Mouse (Mus musculus) gastrocnemius, adult 18-20 months (tissue): ENCODE results near the gene Clk4. TPM values are rescaled to one million over a fixed set of nuclear protein-coding genes. Genes with fewer than 3 reads are reported as not detected.
A peak's percentile ranks its signal among the peaks of the same experiment; 100 is the strongest.

ENCODE experiments used
- DNase-seq: peaks from one replicate; pipeline ENCODE4 v3.0.0; 2021; ENCODE audit warnings: low spot score
- long read RNA-seq, 2 experiments: library from polyadenylated mRNA; stranded (forward); transcript quantifications; one replicate each; pipeline ENCODE4 v2.0.0; 2021
- total RNA-seq, 2 experiments: library from RNA; stranded (reverse); gene quantifications; 2 replicates each; pipeline ENCODE4 v1.2.3; 2021

Gene Clk4
- 10 to 100 TPM; 42.3 to 43.3 TPM for total RNA-seq
- long read RNA-seq, experiment 1, transcript Clk4-201 (13 exons, 1,949 nt) = major isoform, 10 of 34 reads
- long read RNA-seq, experiment 1, partial matches to known transcripts = 1 of 34 reads
- long read RNA-seq, experiment 1, other reads (novel, unspliced or antisense) = 22 of 34 reads
- long read RNA-seq, experiment 2, transcript Clk4-201 (13 exons, 1,949 nt) = major isoform, 18 of 45 reads
- long read RNA-seq, experiment 2, partial matches to known transcripts = 3 of 45 reads
- long read RNA-seq, experiment 2, other reads (novel, unspliced or antisense) = 22 of 45 reads

DNA sequence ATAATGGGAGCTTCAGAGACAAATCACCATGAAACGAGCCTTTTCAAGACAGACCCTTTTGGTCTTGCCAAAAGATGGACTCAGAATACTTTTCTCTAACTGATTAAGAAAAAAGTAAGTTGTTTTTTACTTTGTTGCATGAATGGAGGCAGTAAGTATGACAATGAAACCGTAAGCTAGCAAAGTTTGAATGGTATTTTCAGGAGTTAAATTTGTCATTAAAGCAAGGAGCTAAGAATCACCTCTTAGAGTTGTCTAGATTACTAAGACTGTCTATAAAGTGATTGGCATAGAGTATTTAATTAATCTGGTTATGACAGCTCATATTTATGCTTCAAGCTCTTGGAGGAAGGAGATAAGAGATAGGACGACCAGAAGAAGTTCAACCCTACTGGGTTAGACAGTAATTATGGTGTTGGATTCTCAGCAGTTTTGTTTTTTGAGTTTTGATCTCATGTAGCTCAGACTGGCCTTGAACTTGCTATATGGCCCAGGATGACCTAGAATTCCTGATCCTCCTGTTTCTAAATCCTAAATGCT lies at the start of gene Clk4:
Gene Clk4 (plus strand): TSS at position 51 of the 540 bp plus-strand sequence.
- DNase-seq = no peak

DNA sequence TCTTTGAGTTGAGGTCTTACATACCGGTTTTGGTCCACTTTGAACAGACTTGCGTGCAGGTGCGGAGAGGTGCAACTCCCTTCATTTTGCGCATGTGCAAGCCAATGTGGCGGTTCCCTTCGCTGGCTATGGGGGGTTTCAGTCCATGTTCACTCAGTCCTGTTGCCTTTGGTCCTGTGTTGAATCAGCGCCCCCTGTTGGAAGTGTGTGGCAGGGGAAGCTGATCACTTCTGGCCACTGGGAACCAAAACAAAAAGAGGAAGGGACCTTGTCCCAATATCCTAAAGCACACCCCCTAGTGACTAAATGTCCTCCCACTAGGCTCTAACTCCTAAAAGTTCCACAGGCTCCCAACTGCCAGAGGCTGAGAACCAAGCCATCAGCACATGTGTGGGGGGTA lies 47.5 kb upstream of the Clk4 start:
- DNase-seq = no peak

DNA sequence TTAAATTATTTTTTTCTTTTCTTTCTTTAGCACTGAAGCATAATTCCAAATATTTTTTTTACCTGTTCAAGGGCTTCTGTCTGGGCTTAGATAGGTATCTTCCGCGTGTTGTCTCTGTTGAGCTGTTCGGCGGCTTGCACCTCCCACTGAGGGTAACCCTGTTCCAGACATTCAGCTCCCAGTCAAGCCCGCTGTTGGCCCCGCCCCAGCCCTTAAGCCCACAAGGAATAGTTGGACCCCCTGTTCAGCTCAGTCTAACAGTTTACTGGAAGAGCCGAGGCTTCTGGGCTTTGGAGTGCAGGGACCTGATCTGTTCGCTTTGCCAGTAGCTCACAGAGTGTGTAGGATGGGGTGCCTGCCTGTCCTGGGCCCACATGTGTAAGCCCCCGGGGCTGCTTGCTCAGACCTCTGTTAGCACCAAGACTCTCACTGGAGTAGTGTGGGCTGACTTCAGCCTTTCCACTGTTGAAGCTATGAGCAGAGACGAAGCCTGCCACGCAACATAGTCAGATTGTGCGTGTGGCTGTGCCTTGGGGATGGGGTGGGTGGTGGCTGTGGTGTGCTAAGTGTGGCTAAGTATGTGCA lies 42.0 kb upstream of the Clk4 start:
- no peak for DNase-seq

DNA sequence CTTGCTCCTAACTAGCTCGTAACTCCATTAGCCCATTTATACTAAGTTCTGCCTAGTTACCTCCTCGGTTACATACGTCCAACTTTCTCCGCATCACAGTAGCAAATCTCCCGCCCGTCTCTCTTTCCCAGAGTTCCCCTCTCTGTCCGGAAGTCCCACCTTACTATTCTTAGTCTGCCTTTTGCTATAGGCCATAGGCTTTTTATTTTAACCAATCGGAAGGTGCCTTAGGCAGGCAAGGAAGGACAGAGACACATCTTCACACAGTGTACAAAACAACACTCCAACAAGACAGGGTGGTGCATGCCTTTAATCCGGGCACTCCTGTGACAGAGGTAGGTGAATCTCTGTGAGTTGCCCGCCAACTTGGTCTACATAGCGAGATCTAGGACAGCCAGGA lies 41.2 kb upstream of the Clk4 start, which contains the start of gene Gm12569:
Gene Gm12569 (plus strand): TSS at position 166 of the 400 bp plus-strand sequence.
- DNase-seq = no peak

DNA sequence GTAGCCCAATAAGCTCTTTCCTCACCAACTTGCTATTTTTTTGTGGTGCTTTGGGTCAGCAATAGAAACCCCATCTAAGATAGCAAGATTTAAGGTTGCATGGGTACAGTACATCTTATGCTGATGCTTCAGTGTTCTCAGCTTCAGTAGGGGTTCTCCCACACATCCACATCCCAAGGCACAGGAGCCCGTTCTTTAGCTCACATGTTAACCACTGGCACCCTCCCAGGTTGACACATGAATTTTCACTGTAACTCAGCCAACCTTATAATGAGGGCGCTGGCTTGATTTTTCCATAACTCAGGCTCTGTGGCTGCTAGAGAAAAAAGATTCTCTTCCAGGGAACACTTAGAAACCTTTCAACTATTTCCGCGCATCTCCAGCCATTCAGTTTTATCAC lies 34.4 kb upstream of the Clk4 start:
- DNase-seq = no peak

DNA sequence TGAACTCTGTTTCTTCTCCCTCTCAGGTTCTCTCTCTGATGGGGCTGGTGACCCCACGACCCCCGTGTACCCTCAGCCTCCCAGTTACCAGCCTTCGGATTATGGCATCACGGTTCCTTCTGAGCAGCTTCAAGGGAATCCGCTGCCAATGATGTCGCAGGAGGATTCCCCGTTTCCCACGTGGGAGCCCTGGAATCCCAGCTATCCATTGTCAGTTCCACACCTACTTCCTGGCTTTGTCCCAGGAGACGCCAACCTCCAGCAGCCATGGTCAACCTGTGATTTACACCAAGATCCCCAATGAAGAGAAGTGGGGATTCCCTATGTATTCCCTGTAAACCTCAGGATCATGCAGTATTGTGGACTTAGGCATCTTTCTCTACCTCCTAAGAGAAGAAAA lies 26.9 kb upstream of the Clk4 start:
- DNase-seq = no peak

DNA sequence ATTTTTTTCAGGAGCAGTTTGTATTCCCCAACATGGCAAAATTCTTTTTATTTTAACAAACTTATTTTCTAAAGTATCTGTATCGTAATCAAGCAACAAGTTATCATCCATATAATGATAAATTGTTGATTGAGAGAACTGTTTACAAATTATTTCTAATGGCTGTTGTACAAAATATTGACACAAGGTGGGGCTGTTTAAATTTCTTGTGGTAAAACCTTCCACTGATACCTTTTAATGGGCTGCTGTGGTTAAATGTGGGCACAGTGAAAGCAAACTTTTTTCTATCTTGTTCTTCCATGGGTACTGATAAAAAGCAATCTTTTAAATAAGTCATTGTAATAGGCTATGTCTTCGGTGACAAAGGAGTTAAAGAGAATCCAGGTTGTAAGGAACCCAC lies 18.6 kb upstream of the Clk4 start:
- no peak for DNase-seq

DNA sequence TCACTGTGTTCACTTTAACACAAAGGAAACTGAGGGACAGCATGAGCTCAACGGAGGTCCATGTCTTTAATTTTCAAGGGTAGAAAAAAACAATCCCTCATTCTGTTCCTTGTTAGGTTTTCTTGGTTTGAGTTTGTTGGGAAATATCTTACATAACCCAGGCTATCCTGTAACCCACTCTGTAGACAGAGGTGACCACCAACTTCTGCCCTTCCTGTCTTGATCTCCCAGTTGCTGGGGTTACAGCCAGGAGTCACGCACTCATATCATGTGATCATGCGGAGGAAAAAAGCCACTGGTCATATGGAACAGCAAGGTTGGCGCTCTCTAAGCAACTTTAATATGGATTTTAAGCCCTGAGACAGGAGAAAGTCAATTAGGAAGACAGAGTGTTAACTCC lies 4.5 kb upstream of the Clk4 start:
- DNase-seq = no peak

DNA sequence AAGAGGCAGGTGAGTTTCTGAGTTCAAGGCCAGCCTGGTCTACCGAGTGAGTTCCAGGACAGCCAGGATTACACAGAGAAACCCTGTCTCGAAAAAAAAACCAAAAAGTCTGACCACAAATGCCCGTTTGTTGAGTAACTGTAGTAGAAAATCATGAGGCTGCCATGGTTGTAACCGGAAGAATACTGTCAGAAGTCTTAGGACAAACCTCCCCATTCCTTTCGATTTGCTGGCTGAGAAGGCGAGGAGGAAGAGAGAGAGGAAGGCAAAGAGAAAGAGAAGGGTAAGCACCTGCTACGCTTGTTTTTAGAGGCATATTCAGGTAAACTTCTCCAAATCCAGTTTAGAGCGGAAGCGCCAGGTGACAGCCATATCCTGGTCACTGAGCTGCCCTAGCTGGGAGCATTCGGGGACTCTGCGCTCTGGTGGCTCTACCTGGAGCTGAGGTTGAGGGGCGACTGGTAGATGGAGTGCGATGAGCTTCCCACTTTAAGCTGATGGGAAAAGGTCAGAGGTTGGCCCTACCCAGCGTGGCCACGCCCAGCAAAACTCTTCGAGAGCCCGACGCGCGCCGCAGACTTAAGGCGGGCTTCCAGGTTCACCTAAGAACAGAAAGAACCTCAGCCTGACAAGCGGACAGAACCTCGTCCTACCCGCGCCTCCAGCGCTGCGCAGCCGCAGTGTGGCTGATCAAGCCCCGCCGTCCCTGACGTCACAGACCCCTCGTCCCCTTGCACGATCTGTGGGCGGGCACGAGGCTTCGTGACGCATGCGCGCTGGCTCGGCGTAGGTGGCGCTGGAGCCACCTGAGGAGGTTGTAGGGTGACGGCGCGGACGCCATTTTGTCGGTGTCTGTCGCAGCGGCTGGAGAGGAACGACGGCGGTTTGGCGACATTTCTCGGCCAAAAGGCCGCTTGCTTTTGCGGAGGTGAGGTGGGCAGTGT lies 1.1 kb downstream of the Clk4 start, which contains the start of gene BC049762:
Gene BC049762 (minus strand): TSS at position 705 of the 944 bp plus-strand sequence.
- DNase-seq = peak; percentile 99

DNA sequence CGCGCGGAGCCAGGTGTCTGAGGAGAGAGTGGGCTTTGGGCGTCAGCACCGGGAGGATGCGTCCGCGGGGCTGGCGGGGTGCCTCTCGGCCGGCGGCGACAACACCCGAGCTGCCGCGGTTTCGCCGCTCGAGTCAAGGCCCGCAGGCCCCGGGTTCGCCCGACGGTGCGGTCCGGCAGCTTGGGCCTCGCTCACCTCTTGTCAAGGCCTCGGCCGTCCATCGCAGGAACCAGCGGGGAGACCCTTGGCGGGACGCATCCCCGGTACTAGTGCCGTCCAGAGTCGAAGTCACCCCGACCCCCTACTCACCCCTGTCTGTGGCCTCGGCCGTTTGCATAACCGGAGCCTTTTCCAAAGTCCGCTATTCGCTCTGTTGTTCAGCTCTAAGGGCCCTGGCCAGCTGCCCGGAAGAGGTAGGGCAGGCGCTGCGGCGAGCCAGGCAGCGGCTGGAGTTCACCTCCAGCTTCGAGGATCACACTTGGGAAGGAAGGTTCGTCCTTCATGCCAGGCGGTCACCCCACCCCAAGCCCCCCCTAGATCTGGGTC lies 1.8 kb downstream of the Clk4 start:
- DNase-seq = peak; percentile 68

DNA sequence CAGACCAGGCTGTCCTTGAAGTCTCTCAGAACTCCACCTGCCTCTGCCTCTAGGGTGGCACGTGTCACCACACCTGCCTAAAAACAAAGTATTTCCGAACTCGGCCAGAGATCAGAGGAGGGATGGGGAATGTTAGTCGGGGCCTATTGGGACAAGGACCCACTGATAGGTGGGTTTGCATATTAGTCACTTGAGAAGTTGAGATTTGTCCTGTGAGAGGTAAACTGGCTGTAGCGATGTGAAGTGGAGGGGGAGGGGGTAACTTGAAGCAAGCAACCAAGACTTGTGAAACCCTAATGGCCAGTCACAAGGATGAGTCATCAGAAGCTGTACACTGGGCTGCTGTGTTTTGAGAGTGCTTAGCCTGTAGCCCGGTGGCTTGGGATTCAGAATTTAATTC lies 2.8 kb downstream of the Clk4 start:
- DNase-seq = peak; percentile 52

DNA sequence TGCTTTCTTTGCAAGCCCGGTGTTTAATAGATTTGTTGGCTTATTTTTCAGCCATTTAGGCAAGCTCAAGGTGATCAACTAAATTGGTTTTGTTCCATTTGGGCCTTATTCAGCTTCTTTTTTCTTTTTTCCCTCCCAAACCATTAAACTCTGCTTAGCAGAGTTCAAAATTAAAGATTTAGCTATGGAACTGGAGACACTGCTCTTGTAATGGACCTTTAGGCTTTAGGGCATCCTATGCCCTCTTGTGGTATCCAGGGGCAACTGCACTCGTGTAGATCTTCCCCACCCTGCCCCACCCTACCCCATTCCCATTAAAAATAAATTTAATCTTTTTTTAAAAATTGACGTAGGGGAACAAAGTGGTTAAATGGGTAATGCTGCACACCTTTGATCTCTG lies 3.8 kb downstream of the Clk4 start:
- peak; percentile 35 for DNase-seq

DNA sequence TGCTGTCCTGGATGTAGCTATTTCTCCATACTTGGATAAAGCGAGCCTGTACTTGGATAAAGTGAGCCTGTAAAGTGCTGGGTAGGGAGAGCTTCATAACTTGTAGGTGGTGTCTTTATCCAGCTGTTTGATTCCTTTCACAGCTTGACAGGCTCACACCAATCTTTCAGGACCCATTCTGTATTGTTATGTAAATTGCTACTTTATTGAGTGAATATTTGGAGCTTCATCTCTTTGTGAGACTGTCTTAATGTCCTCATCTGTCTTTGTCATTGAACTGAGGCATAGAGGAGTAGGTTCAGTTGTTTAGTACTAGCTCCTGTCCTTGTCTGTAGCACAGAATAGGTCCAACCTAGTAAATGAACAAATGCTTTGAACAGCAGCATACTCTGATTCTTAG lies 12.9 kb downstream of the Clk4 start:
- DNase-seq = no peak

DNA sequence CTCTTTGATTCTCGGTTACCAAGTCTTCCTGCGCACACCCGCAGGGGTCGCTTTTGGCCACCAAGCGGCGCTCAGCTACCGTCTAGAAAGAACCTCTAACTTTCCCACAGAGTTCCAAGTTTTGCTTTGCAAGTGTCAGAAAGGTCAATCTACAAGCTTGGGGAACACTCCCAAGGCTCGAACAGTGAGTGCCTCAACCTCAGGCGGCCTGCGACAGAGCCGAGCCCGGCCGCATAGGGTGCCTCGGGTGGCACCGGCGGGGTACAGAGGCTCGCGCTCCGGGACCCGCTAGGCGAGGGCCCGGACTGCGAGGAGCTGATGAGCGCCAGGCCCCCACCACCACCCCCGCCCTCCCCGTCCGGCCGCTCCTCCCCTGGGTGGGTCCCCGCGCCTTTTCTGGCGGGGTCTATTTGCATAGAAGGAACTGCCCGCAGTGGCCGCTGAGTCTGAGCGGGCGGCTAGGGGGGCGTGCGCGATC lies 28.1 kb downstream of the Clk4 start, which contains the start of gene Col23a1:
Gene Col23a1 (plus strand): TSS at position 357 of the 478 bp plus-strand sequence.
- DNase-seq = peak; percentile 74

DNA sequence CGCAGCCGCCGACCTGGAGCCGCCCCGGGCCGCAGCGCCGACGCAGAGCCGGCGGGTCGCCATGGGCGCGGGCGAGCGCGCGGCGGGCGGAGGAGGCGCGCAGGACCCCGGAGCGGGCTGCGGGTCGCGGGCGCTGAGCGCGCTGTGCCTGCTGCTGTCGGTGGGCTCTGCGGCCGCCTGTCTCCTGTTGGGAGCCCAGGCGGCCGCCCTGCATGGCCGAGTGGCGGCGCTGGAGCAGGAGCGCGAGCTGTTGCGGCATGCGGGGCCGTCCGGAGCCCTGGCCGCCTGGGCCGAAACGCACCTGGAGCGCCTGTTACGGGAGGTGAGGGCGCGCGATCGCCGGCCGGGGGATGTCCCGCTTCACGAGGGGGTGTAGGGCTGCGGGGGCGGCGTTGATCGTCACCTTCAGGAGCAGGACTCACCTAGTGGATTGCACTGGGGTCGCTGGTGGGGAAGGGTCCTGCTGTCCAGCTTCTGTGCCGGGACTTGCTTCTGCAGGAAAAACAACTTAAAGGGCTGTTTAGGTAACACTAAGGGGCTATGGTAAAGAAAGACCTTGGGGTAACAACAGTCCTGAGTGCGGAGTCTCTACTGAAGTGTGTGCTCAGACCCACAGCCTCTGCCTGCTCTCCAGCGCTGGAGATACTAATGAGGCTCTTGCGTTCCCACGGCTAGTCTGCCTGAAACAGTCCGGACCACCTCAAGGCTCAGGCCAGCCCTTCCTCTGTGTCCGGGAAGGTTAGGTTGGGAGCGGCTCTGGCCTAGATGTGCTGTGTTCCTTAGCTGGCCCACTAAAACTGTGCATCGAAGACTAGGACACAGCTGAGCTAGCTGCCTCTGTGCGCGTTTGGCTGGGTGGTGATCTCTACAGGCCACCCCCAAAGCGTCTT lies 28.8 kb downstream of the Clk4 start:
- peak; percentile 23 for DNase-seq

DNA sequence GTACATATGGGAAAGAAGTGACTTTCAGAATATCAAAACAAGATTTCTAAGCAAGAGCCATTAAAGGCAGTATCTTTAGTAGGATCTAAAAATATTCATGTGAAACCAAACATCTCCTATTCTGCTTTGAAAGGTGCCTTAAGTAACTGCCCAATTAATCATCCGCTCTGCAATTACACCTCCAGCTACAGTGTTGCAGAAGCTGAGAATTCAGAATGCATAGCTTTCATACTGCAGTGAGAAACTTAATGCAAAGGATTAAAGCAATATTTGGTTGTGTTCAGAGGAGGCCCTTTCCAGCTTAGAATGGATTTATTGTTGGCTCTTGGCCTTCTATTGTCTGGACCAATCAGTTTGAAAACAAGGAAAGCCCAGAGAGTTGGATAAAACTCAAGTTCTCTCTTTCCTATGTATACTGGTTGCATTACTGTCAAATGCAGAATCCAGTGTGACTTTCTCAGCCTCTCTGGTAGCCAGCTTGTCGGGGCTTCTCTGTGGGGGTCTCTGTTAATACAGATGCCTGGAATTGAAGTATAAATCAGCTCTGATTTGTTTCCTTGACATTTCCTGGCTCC lies 32.5 kb downstream of the Clk4 start:
- no peak for DNase-seq

DNA sequence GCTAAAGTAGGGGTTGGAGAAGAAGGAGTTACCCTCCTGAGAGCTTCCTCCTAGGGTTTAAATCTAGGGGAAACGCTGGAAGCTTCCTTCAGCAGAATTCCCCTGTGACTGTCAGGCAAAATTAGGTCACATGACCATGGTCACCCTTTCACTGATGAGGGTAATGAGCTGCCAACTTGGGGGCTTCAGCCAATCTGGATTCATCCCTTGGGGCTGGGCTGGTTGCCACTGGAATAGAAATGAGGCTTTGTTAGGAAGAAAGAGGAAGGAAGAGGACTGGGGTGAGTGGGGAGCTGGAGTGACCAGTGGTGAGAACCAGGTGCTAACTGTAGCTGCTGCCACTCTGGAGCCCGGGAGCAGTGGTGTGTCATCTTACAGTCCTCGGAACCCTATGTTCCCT lies 34.2 kb downstream of the Clk4 start:
- no peak for DNase-seq

DNA sequence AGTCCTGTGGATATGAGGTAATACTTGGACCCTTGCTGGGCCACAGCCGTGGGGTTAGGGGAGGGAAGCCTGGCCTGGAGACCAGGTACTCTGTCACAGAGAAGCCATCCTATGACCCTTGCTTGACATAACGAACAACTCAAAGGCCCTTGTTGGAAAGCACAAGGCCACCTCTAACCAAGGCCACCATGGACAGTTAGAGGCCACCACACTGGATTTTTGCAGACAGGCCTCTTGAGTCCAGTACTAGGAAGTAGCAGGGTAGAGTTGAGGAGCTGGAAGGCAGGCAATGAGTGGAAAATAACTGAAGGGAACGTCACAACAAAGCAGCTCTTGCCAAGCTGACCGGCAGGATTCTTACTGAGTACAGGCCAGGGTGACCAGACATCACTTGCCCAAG lies 37.2 kb downstream of the Clk4 start:
- DNase-seq = no peak

DNA sequence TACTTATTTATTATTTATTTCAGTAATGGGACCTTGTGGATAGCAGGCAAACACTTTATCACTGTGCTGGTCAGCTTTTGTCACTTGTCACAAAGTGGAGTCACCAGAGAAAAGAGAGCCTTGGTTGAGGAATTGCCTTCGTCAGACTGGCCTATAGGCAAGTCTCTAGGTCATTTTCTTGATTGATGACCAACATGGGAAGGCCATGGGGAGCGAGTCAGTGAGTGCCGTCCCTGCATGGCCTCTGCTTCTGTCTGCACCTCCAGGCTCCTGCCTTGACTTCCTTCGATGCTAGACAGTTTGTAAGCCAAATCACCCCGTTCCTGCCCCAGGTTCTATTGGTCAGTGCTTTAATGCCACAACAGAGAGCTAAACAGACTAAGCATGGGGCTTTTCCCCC lies 40.9 kb downstream of the Clk4 start:
- no peak for DNase-seq

DNA sequence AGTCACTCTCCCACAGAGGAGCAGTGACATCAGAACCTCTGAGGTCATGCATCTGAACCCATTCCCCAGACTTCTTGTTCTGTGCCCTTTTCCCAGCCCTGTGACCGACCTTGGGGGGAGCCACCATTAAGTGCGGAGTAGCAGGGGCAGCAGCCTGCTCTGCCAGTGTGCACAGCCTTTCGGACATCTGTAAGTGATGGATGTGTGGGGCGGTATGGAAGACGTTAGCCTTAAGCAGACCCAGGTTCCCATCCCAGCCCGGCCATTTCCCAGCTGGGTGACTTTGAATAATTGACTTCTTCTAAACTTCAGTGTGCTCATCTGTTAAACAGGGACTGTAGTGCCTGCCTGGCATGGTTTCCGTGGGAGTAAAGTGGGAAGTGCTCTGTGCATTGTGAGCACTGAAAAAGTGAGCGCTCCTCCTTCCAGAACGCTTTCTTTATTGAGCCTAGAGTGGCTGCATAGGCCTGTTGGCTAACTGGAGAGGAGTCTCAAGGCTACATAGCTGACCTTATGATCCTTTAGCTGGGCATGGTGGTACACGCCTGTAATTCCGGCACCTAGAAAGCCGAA lies 42.5 kb downstream of the Clk4 start:
- no peak for DNase-seq
